Mouse (Mus musculus): ENCODE measurements around the gene Rit1. TPM values are rescaled to one million over a fixed set of nuclear protein-coding genes. Genes with fewer than 3 reads are reported as not detected.
A peak's percentile ranks its signal among the peaks of the same experiment; 100 is the strongest.

Gene Rit1
- 66.4 and 66.6 TPM in 2 replicates for polyA plus RNA-seq (2014; fragmentation: Nextera tagmentation; extraction: Ambion mirVana)

GRCm38 (mm10) chr3:88716399-88717197, at the start of gene Rit1:
Rit1 (plus strand) TSS chr3:88716838.
- Histone ChIP-seq H3K36me3 (replicated peaks; ENCODE audit: control insufficient read depth, insufficient read depth) (peaks cover 55% of the 10 kb centered on the region), H3K4me3 (replicated peaks; ENCODE audit: low read length) (peak within 1 kb of the TSS; percentile 49), H3K4me2 (replicated peaks) (peak within 1 kb of the TSS; percentile 86), H3K27ac (peak within 1 kb of the TSS; percentile 27), H3K4me1 (replicated peaks; ENCODE audit: control insufficient read depth, insufficient read depth, low read length) (peaks cover 13% of the 10 kb centered on the region), H3K9me3 (ENCODE audit: control insufficient read depth, low read length) (no peaks in the 10 kb centered on the region), H3K27me3 (ENCODE audit: control insufficient read depth, insufficient read depth, low read length) (no peaks in the 10 kb centered on the region), H3K9ac (peak within 1 kb of the TSS; percentile 62)
- peak; percentile 92 for ATAC-seq (ENCODE audit: low FRiP score)
- 2% methylated on average over 27 of the region's 27 CpGs for WGBS
- DNase-seq (ENCODE audit: low spot score), result peak; percentile 86

DNA sequence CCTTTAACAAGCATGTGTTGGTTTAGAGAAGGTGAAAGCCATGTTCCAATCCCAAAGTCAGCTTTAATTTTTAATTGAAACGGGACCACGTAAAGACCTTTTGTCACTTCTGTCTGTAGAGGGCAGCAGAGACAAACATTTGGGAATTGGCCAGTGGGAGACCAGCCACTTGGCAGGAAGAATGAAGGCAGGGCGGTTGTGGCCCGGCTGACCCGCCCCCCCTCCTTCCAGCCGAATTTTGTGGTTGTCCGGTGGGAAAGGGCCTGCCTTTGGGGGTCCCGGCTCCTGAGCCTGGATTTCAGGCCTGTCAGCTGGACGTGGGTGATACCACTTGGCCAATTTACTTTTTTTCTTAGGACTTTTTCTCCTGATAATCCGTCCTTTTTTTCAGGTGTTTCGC, 39.2 kb upstream of the Rit1 start:
- 14% methylated on average over 11 of the region's 11 CpGs for WGBS
- H3K4me2 ChIP-seq (replicated peaks), result peak overlapping the region; percentile 50
- H3K27me3 ChIP-seq (ENCODE audit: control insufficient read depth, insufficient read depth, low read length), result no peaks in the 10 kb centered on the region
- peak; percentile 70; the same call in 1 of the 2 replicates for ATAC-seq (ENCODE audit: low FRiP score)
- H3K4me3 ChIP-seq (replicated peaks; ENCODE audit: low read length), result peak overlapping the region; percentile 11; the same call in 1 of the 2 replicates
- H3K4me1 ChIP-seq (replicated peaks; ENCODE audit: control insufficient read depth, insufficient read depth, low read length), result no peaks in the 10 kb centered on the region
- peak; percentile 87 for DNase-seq (ENCODE audit: low spot score)
- H3K9me3 ChIP-seq (ENCODE audit: control insufficient read depth, low read length), result no peaks in the 10 kb centered on the region
- peak overlapping the region; percentile 24; the same call in 1 of the 2 replicates for H3K9ac ChIP-seq
- no peak overlapping the region for H3K27ac ChIP-seq
- no peaks in the 10 kb centered on the region for H3K36me3 ChIP-seq (replicated peaks; ENCODE audit: control insufficient read depth, insufficient read depth)

DNA sequence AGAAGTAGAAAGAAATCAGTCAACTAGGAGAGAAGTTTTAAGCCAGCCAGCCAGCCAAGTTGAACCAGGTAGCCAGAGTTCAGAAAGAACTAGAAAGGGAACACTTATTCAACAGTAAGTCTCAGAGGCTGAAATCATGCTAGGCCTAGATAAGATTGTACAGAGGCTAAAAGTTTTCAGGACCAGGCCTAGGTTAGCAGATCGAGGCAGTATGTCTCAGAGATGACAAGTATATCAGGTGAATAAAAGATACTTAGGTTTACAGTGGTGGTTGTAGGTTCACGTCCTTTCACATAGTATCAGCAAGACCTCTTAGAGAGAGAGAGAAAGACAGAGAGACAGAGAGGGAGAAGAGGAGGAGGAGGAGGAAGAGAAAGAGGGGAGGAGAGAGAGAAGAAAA, 32.8 kb upstream of the Rit1 start:
- no peak for DNase-seq (ENCODE audit: low spot score)
- Histone ChIP-seq H3K9me3 (ENCODE audit: control insufficient read depth, low read length) (no peaks in the 10 kb centered on the region), H3K36me3 (replicated peaks; ENCODE audit: control insufficient read depth, insufficient read depth) (peaks cover 17% of the 10 kb centered on the region), H3K4me1 (replicated peaks; ENCODE audit: control insufficient read depth, insufficient read depth, low read length) (peaks cover 23% of the 10 kb centered on the region), H3K4me3 (replicated peaks; ENCODE audit: low read length) (no peak overlapping the region), H3K4me2 (replicated peaks) (no peak overlapping the region), H3K27me3 (ENCODE audit: control insufficient read depth, insufficient read depth, low read length) (no peaks in the 10 kb centered on the region), H3K9ac (no peak overlapping the region), H3K27ac (no peak overlapping the region)
- no peak for ATAC-seq (ENCODE audit: low FRiP score)
- WGBS, result 90% methylated on average over 2 of the region's 2 CpGs

DNA sequence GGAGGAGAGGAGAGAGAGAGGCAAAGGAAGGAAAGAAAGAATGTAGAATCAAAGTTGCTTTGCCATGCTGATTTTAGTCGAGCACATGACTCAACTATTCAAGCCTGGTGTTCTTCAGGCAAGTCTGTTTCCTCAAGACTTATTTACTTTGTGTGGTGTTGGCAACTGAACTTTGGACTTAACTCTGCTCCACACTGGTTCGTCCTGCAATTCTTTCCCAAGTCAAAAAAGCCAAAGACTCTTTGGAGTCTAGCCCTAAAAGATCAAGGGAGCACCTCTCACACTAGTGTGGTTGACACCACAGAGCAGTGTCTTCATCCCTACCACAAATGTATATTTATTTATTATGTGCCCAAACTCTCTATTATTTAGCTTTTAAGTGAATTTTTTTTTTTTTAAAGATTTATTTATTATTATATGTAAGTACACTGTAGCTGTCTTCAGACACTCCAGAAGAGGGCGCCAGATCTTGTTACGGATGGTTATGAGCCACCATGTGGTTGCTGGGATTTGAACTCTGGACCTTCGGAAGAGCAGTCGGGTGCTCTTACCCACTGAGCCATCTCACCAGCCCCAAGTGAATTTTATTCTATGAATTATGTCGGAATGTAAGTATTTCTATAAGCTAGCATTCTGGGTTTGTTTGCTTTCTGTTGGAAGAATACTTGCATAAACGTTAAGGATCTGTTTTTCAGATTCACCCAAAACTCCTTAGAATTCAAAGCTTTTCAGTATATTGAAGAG, 32.2 kb upstream of the Rit1 start:
- H3K36me3 ChIP-seq (replicated peaks; ENCODE audit: control insufficient read depth, insufficient read depth), result peaks cover 23% of the 10 kb centered on the region
- H3K27me3 ChIP-seq (ENCODE audit: control insufficient read depth, insufficient read depth, low read length), result no peaks in the 10 kb centered on the region
- peaks cover 23% of the 10 kb centered on the region for H3K4me1 ChIP-seq (replicated peaks; ENCODE audit: control insufficient read depth, insufficient read depth, low read length)
- H3K9ac ChIP-seq, result peak overlapping the region; percentile 42
- peak overlapping the region; percentile 98 for H3K27ac ChIP-seq
- no peak for ATAC-seq (ENCODE audit: low FRiP score)
- 69% methylated on average over 6 of the region's 8 CpGs for WGBS
- peak overlapping the region; percentile 98 for H3K4me3 ChIP-seq (replicated peaks; ENCODE audit: low read length)
- no peak for DNase-seq (ENCODE audit: low spot score)
- H3K4me2 ChIP-seq (replicated peaks), result peak overlapping the region; percentile 61
- no peaks in the 10 kb centered on the region for H3K9me3 ChIP-seq (ENCODE audit: control insufficient read depth, low read length)

DNA sequence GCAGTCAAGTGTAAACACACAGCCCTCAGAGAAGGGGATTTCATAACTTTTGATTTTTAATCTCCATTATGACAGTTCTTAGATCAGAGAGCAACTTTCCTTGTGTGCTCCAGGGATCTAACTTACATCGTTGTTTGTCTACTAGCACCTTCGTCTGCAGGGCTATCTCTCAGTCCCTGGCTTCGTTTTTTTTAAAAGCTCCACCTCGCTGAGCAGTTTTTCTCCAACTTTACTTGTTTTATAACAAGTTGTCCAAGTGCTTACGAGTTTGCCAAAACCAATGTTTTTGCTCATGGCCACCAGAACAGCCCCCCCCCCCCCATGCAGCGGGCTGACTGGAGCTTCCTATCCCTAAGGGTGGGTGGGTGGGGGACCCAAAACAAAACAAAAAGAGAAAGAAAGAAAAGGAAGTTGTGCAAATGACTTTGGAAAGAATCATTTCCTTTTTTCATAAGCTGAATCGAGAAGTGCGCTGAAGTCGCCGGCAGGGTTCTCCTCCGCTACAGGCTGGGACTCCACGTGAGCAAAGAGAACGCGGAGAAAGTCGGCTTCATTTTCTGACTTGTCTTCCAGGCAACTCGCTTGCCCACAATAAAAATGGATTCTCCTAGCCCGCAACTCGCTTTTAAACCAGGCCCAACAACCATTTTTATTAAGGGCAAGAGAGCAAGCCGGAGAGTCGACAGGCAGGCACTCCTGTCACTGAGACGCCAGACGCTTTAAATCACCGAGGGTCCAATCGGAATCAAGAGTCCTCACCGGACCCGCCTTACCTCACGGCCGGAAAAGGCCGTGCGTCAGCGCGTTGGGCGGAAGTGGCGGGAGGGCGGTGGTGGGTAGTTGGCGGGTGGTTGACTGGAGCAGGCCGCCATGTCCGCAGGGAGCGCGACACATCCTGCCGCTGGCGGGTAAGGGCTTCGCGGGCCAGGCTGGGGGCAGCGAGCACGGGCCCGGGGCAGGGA, 31.4 kb upstream of the Rit1 start, which contains the start of gene Khdc4:
TSS of gene Khdc4 (plus strand) at position 824 of the 962 bp plus-strand sequence.
- under 1% methylated on average over 47 of the region's 47 CpGs for WGBS
- Histone ChIP-seq H3K36me3 (replicated peaks; ENCODE audit: control insufficient read depth, insufficient read depth) (peaks cover 32% of the 10 kb centered on the region), H3K9me3 (ENCODE audit: control insufficient read depth, low read length) (no peaks in the 10 kb centered on the region), H3K27ac (peak within 1 kb of the TSS; percentile 98), H3K4me1 (replicated peaks; ENCODE audit: control insufficient read depth, insufficient read depth, low read length) (peaks cover 23% of the 10 kb centered on the region), H3K9ac (peak within 1 kb of the TSS; percentile 96), H3K27me3 (ENCODE audit: control insufficient read depth, insufficient read depth, low read length) (no peaks in the 10 kb centered on the region), H3K4me2 (replicated peaks) (peak within 1 kb of the TSS; percentile 99), H3K4me3 (replicated peaks; ENCODE audit: low read length) (peak within 1 kb of the TSS; percentile 98)
- ATAC-seq (ENCODE audit: low FRiP score) (peak; percentile 99), DNase-seq (ENCODE audit: low spot score) (peak; percentile 98)

DNA sequence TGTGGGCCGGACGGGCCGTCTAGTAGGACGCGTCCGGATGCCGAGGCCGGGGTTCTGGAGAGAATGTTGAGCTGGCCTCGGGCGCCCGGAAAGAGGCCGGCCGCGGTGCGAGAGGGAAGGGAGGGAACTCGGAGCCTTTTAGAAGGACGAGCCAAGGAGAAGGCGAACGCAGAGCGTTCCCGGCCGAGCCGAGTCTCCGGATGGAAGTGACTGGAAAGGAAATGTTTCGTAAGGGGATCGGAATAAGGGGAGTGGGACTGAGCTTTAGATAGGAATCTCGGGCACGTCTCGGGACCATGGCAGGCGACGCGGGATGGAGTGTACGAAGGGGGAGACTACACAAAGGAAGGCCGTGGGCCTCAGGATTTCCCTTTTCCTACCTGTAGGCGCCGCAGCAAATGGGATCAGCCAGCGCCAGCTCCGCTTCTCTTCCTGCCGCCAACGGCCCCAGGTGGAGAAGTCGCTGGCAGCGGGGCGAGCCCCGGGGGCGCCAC, 30.6 kb upstream of the Rit1 start:
- peak overlapping the region; percentile 96 for H3K9ac ChIP-seq
- peak overlapping the region; percentile 99 for H3K4me2 ChIP-seq (replicated peaks)
- peaks cover 39% of the 10 kb centered on the region for H3K36me3 ChIP-seq (replicated peaks; ENCODE audit: control insufficient read depth, insufficient read depth)
- peak overlapping the region; percentile 98 for H3K4me3 ChIP-seq (replicated peaks; ENCODE audit: low read length)
- peak; percentile 78 for ATAC-seq (ENCODE audit: low FRiP score)
- no peaks in the 10 kb centered on the region for H3K9me3 ChIP-seq (ENCODE audit: control insufficient read depth, low read length)
- no peaks in the 10 kb centered on the region for H3K27me3 ChIP-seq (ENCODE audit: control insufficient read depth, insufficient read depth, low read length)
- peak overlapping the region; percentile 98 for H3K27ac ChIP-seq
- peaks cover 23% of the 10 kb centered on the region for H3K4me1 ChIP-seq (replicated peaks; ENCODE audit: control insufficient read depth, insufficient read depth, low read length)
- WGBS, result under 1% methylated on average over 45 of the region's 45 CpGs
- DNase-seq (ENCODE audit: low spot score), result peak; percentile 70

DNA sequence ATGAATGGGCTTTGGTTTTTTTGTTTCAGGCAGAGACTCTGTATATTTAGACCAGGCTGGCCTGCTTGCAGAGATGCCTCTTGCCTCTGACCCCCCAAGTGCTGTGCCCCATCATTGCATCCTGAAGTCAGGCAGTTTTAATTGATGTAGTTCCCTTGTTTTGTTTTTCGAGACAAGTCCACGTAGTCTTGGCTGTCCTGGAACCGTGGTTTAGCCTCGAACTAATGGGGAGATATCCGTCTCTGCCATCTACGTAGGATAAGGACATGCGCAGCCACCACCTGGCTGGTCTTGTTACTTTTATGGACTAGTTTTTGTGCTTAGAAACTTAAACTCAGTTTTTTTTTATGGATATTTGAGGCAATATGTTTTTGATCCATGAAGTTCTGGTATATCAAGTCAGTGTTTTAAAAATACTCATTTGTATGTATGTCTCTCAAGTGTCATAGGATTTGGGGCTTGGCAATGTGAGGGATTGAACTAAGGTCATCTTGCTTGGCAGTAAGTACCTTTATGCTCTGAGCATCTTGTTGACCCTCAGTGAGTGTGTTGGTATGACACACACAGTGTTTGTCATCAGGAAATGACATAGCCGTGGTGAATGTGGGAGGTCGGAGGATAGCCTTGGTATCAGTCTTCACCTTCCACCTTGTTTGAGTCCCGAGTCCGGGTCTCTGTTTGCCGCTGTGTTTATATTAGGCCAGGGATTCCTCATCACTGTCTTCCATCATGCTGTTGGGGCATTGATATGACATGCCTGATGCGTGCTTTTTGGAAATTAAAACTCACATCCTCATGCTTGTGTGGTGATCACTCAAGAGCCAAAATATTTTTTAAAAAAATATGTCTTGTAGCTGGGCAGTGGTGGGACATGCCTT, 29.7 kb upstream of the Rit1 start:
- no peak for DNase-seq (ENCODE audit: low spot score)
- H3K4me1 ChIP-seq (replicated peaks; ENCODE audit: control insufficient read depth, insufficient read depth, low read length), result peaks cover 23% of the 10 kb centered on the region
- H3K36me3 ChIP-seq (replicated peaks; ENCODE audit: control insufficient read depth, insufficient read depth), result peaks cover 48% of the 10 kb centered on the region
- no peaks in the 10 kb centered on the region for H3K27me3 ChIP-seq (ENCODE audit: control insufficient read depth, insufficient read depth, low read length)
- WGBS, result 58% methylated on average over 13 of the region's 13 CpGs
- no peak for ATAC-seq (ENCODE audit: low FRiP score)
- peak overlapping the region; percentile 96 for H3K9ac ChIP-seq
- H3K4me2 ChIP-seq (replicated peaks), result peak overlapping the region; percentile 99
- peak overlapping the region; percentile 98 for H3K4me3 ChIP-seq (replicated peaks; ENCODE audit: low read length)
- H3K9me3 ChIP-seq (ENCODE audit: control insufficient read depth, low read length), result no peaks in the 10 kb centered on the region
- peak overlapping the region; percentile 98 for H3K27ac ChIP-seq

GRCm38 (mm10) chr3:88689079-88689478, 27.6 kb upstream of the Rit1 start:
- H3K4me1 ChIP-seq (replicated peaks; ENCODE audit: control insufficient read depth, insufficient read depth, low read length), result peaks cover 23% of the 10 kb centered on the region
- no peaks in the 10 kb centered on the region for H3K9me3 ChIP-seq (ENCODE audit: control insufficient read depth, low read length)
- no peak for ATAC-seq (ENCODE audit: low FRiP score)
- no peak overlapping the region for H3K4me3 ChIP-seq (replicated peaks; ENCODE audit: low read length)
- no peak overlapping the region for H3K27ac ChIP-seq
- DNase-seq (ENCODE audit: low spot score), result no peak
- H3K27me3 ChIP-seq (ENCODE audit: control insufficient read depth, insufficient read depth, low read length), result no peaks in the 10 kb centered on the region
- 90% methylated on average over 5 of the region's 5 CpGs for WGBS
- no peak overlapping the region for H3K4me2 ChIP-seq (replicated peaks)
- H3K9ac ChIP-seq, result no peak overlapping the region
- H3K36me3 ChIP-seq (replicated peaks; ENCODE audit: control insufficient read depth, insufficient read depth), result peaks cover 69% of the 10 kb centered on the region
